Mouse (Mus musculus): ENCODE measurements around the gene Zbtb1. TPM values are rescaled to one million over a fixed set of nuclear protein-coding genes. Genes with fewer than 3 reads are reported as not detected.
A peak's percentile ranks its signal among the peaks of the same experiment; 100 is the strongest.

The Zbtb1 gene
- polyA plus RNA-seq, 1 experiment from 2014 or later: 10.1 TPM

- H3K36me3 ChIP-seq: peaks cover 17% of the 10 kb centered on the region
- no peaks in the 10 kb centered on the region for H3K27me3 ChIP-seq
- no peak overlapping the region for H3K4me3 ChIP-seq
- no peak overlapping the region for H3K27ac ChIP-seq
- H3K4me1 ChIP-seq: no peaks in the 10 kb centered on the region
- WGBS: 79% methylated on average over 5 of the region's 5 CpGs
- H3K9ac ChIP-seq: no peak overlapping the region
- H3K4me2 ChIP-seq (replicated peaks): no peak overlapping the region
- ATAC-seq (ENCODE audit: low FRiP score, low read depth): no peak
- H3K9me3 ChIP-seq: no peaks in the 10 kb centered on the region
These were observed 22.9 kb downstream of the Zbtb1 start for GRCm38 (mm10) chr12:76392979-76393378.

DNA sequence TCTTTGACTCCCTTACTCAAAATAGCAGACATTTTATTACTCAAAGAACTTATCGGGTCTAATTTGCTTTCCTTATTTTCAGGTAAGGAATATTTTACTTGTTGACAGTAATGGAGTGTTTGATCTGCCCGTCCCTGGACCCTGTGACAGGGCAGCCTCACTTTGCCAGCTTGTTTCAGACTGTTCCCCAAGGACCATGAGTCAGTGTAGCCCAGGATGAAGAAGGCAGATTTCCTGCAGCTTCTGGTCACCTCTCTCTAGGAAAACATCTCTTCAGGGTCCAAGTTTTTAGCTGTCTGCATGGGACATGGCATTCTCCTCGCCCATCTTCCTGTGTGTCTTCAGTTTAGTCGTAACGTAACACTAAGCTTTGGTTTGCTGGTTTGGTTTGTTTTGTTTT lies 27.2 kb downstream of the Zbtb1 start:
- no peak overlapping the region for H3K4me3 ChIP-seq
- no peak for ATAC-seq (ENCODE audit: low FRiP score, low read depth)
- 82% methylated on average over 5 of the region's 5 CpGs for WGBS

GRCm38 (mm10) chr12:76401674-76402073 lies 31.6 kb downstream of the Zbtb1 start:
- H3K4me2 ChIP-seq (replicated peaks): no peak overlapping the region
- ATAC-seq (ENCODE audit: low FRiP score, low read depth): no peak
- no peak overlapping the region for H3K9ac ChIP-seq
- no peak overlapping the region for H3K4me3 ChIP-seq
- WGBS: 62% methylated on average over 3 of the region's 3 CpGs
- H3K9me3 ChIP-seq: no peaks in the 10 kb centered on the region
- H3K27me3 ChIP-seq: peaks cover 30% of the 10 kb centered on the region
- H3K4me1 ChIP-seq: peaks cover 24% of the 10 kb centered on the region
- no peaks in the 10 kb centered on the region for H3K36me3 ChIP-seq
- no peak overlapping the region for H3K27ac ChIP-seq

More for the DNA sequence above, 27.2 kb downstream of the Zbtb1 start:
- no peaks in the 10 kb centered on the region for H3K4me1 ChIP-seq
- H3K27ac ChIP-seq: no peak overlapping the region
- H3K27me3 ChIP-seq: peaks cover 2% of the 10 kb centered on the region; the same call in 1 of the 2 replicates
- H3K9ac ChIP-seq: no peak overlapping the region
- H3K4me2 ChIP-seq (replicated peaks): no peak overlapping the region
- H3K9me3 ChIP-seq: no peaks in the 10 kb centered on the region
- 0 out of 2 replicates have a peak, but pooled peaks cover 2% of the 10 kb centered on the region for H3K36me3 ChIP-seq

DNA sequence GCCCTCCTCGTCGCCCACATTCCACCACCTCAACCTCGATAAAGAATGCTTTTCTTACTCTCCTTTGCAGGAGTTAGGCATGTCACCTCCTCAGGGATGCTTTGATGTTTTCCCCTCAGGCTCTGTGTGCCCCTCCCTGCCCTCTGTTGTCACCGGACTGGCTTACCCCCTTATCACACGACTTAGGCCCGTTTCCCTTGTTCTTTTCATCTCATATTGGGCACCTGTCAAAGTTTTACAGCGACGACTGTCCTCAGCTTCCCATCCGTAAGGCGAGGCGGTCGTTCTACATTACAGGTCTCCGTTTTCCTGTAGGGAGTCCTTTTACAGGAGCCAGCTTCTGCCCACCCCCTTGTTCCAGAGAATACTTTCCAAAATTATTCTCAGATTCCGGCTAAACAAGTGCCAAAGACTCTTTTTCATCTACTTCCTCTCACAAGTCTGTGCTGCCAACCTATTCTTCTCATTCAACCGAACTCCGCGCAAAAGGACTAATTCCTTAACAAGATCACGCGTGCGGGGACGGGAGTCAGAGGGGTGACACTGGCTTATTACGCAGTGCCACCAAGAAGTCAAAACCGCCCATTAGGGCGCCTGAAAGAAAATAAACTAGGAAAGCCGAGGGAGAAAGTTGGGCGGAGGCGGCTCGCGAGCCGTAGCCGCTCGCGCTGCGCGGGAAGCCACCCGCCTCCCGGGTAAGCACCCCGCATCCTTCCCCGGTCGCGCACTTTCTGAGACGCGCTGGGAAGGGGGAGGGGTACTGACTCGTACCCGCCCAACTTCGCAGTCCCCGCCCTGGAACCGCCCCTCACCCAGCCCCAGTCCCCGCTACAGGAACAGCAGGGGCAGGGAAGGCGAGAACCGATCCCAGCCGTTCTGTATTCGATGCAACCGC lies 33.2 kb downstream of the Zbtb1 start:
- H3K4me1 ChIP-seq: peaks cover 24% of the 10 kb centered on the region
- peak overlapping the region; percentile 65 for H3K4me3 ChIP-seq
- peaks cover 42% of the 10 kb centered on the region for H3K27me3 ChIP-seq
- H3K4me2 ChIP-seq (replicated peaks): peak overlapping the region; percentile 87
- ATAC-seq (ENCODE audit: low FRiP score, low read depth): peak; percentile 91
- peak overlapping the region; percentile 68 for H3K9ac ChIP-seq
- H3K27ac ChIP-seq: peak overlapping the region; percentile 81; the same call in 1 of the 2 replicates
- H3K36me3 ChIP-seq: no peaks in the 10 kb centered on the region
- under 1% methylated on average over 54 of the region's 54 CpGs for WGBS
- no peaks in the 10 kb centered on the region for H3K9me3 ChIP-seq

- Histone ChIP-seq H3K9ac (peak within 1 kb of the TSS; percentile 68), H3K27me3 (peaks cover 42% of the 10 kb centered on the region), H3K36me3 (no peaks in the 10 kb centered on the region), H3K4me1 (peaks cover 24% of the 10 kb centered on the region), H3K4me3 (peak within 1 kb of the TSS; percentile 65), H3K4me2 (replicated peaks) (peak within 1 kb of the TSS; percentile 87), H3K27ac (peak within 1 kb of the TSS; percentile 81; the same call in 1 of the 2 replicates), H3K9me3 (no peaks in the 10 kb centered on the region)
- WGBS: under 1% methylated on average over 54 of the region's 54 CpGs
- ATAC-seq (ENCODE audit: low FRiP score, low read depth): peak; percentile 96
These were observed 33.9 kb downstream of the Zbtb1 start, which contains the start of gene Hspa2 for GRCm38 (mm10) chr12:76403886-76404537. TSS of gene Hspa2 (plus strand) at chr12:76404176.

DNA sequence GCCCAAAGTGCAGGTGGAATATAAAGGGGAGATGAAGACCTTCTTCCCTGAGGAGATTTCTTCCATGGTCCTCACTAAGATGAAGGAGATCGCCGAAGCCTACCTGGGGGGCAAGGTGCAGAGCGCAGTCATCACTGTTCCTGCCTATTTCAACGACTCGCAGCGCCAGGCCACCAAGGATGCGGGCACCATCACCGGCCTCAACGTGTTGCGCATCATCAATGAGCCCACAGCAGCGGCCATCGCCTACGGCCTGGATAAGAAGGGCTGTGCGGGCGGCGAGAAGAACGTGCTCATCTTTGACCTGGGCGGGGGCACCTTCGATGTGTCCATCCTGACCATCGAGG lies 34.7 kb downstream of the Zbtb1 start:
- no peaks in the 10 kb centered on the region for H3K9me3 ChIP-seq
- 11% methylated on average over 20 of the region's 20 CpGs for WGBS

GRCm38 (mm10) chr12:76405183-76405970 lies 35.3 kb downstream of the Zbtb1 start:
- Histone ChIP-seq H3K4me1 (peaks cover 24% of the 10 kb centered on the region), H3K4me3 (peak overlapping the region; percentile 65), H3K9ac (no peak overlapping the region; the same call in 1 of the 2 replicates), H3K27me3 (peaks cover 42% of the 10 kb centered on the region), H3K4me2 (replicated peaks) (peak overlapping the region; percentile 87), H3K27ac (no peak overlapping the region), H3K36me3 (no peaks in the 10 kb centered on the region), H3K9me3 (no peaks in the 10 kb centered on the region)
- no peak for ATAC-seq (ENCODE audit: low FRiP score, low read depth)
- 3% methylated on average over 64 of the region's 64 CpGs for WGBS

More for the DNA sequence above, 34.7 kb downstream of the Zbtb1 start:
- peak overlapping the region; percentile 53; the same call in 1 of the 2 replicates for H3K9ac ChIP-seq
- peak overlapping the region; percentile 87 for H3K4me2 ChIP-seq (replicated peaks)
- no peak overlapping the region for H3K27ac ChIP-seq
- H3K4me3 ChIP-seq: peak overlapping the region; percentile 65
- no peak for ATAC-seq (ENCODE audit: low FRiP score, low read depth)
- H3K36me3 ChIP-seq: no peaks in the 10 kb centered on the region
- H3K4me1 ChIP-seq: peaks cover 24% of the 10 kb centered on the region
- peaks cover 42% of the 10 kb centered on the region for H3K27me3 ChIP-seq

DNA sequence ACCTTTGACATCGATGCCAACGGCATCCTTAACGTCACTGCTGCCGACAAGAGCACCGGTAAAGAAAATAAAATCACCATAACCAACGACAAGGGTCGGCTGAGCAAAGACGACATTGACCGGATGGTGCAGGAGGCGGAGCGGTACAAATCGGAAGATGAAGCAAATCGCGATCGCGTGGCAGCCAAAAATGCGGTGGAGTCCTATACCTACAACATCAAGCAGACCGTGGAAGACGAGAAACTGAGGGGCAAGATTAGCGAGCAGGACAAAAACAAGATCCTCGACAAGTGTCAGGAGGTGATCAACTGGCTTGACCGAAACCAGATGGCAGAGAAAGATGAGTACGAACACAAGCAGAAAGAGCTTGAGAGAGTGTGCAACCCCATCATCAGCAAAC lies 35.9 kb downstream of the Zbtb1 start:
- Histone ChIP-seq H3K4me2 (replicated peaks) (peak overlapping the region; percentile 87), H3K27me3 (peaks cover 42% of the 10 kb centered on the region), H3K9ac (0 out of 2 replicates have a peak overlapping the region, but pooled peaks have one; percentile 13), H3K27ac (no peak overlapping the region), H3K4me3 (peak overlapping the region; percentile 65), H3K36me3 (no peaks in the 10 kb centered on the region), H3K4me1 (peaks cover 24% of the 10 kb centered on the region), H3K9me3 (no peaks in the 10 kb centered on the region)
- no peak for ATAC-seq (ENCODE audit: low FRiP score, low read depth)
- WGBS: 2% methylated on average over 23 of the region's 23 CpGs

DNA sequence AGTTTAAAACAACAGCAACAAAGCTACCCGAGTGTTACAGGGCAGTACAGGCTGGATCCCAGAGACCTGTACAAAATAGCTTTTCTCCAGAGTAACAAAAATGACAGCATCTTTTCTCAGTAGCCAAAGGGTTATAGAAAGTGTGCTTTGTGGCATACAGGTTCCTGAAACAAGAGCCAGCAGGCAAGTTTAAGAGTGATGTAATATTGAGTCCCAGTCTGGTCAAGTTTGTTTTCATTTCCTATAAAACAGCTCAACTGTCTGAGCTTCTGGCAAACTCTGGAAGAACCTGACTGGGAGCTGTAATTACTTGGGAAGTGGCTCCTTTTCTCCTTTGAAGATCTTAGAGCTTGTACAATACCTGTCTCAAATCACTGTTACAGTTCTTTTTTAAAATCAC lies 37.1 kb downstream of the Zbtb1 start:
- H3K27ac ChIP-seq: no peak overlapping the region
- H3K36me3 ChIP-seq: no peaks in the 10 kb centered on the region
- no peaks in the 10 kb centered on the region for H3K9me3 ChIP-seq
- 41% methylated on average over 1 of the region's 1 CpGs for WGBS
- no peak overlapping the region for H3K4me2 ChIP-seq (replicated peaks)
- H3K4me1 ChIP-seq: peaks cover 24% of the 10 kb centered on the region
- H3K4me3 ChIP-seq: no peak overlapping the region
- peaks cover 40% of the 10 kb centered on the region for H3K27me3 ChIP-seq
- H3K9ac ChIP-seq: no peak overlapping the region
- ATAC-seq (ENCODE audit: low FRiP score, low read depth): no peak

GRCm38 (mm10) chr12:76409166-76409565 lies 39.1 kb downstream of the Zbtb1 start:
- ATAC-seq (ENCODE audit: low FRiP score, low read depth): no peak
- Histone ChIP-seq H3K27me3 (peaks cover 35% of the 10 kb centered on the region), H3K9ac (no peak overlapping the region), H3K4me1 (peaks cover 18% of the 10 kb centered on the region), H3K4me3 (no peak overlapping the region), H3K9me3 (no peaks in the 10 kb centered on the region), H3K4me2 (replicated peaks) (no peak overlapping the region), H3K36me3 (no peaks in the 10 kb centered on the region), H3K27ac (no peak overlapping the region)
- WGBS: 10% methylated on average over 4 of the region's 4 CpGs

DNA sequence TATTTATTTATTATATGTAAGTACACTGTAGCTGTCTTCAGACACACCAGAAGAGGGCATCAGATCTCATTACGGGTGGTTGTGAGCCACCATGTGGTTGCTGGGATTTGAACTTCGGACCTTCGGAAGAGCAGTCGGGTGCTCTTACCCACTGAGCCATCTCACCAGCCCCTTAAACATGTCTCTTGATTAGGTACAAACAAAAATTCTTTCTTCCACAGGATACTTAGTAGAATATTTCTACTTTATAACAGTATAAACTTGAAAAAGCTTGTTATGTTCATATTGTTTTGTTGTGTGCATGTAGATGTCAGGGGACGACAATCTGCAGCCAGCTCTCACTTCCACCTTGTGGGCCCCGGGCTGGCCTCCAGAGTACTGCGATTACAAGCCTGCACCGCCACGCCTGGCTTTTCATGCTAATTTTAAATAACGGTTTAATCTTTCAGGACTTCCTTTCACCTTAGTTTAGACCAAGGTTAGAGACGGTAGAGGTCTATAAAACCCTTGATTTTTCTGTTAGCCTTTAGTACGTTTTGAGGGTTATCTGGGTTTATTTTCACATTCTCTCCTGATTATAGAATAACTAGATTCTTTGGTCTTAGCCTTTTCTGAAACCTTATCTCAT lies 45.4 kb downstream of the Zbtb1 start:
- no peaks in the 10 kb centered on the region for H3K4me1 ChIP-seq
- no peaks in the 10 kb centered on the region for H3K27me3 ChIP-seq
- peaks cover 4% of the 10 kb centered on the region; the same call in 1 of the 2 replicates for H3K9me3 ChIP-seq
- no peak overlapping the region for H3K4me3 ChIP-seq
- ATAC-seq (ENCODE audit: low FRiP score, low read depth): no peak
- no peak overlapping the region for H3K27ac ChIP-seq
- H3K4me2 ChIP-seq (replicated peaks): no peak overlapping the region
- no peaks in the 10 kb centered on the region for H3K36me3 ChIP-seq
- no peak overlapping the region for H3K9ac ChIP-seq
- WGBS: 74% methylated on average over 12 of the region's 12 CpGs

Measured in limb, embryonic 13.5 days (tissue).